Mouse (Mus musculus) hindbrain, embryonic 11.5 days (tissue): ENCODE results near the gene Rasef. TPM values are rescaled to one million over a fixed set of nuclear protein-coding genes. Genes with fewer than 3 reads are reported as not detected.
"Not testable (repeated sequence)": the region's sequence is repeated elsewhere in the genome, so short reads cannot be mapped to it uniquely, and the experiment has no call there.

ENCODE experiments used
- ATAC-seq: fragments of 200-750 bp; cut with Nextera tagmentation; 2 replicates; pipeline ENCODE4 v1.8.0; 2017; ENCODE audit warnings: mild to moderate bottlenecking, moderate TSS enrichment, moderate library complexity; ENCODE audit not compliant: low FRiP score
- DNase-seq: peaks from one replicate; pipeline ENCODE4 v3.0.0-alpha.2; 2015; ENCODE audit warnings: low spot score
- H3K27ac ChIP-seq: fragments of 300-500 bp; sonication (generic); 2 replicates; pipeline ENCODE4 v1.5.1; 2014; ENCODE audit warnings: mild to moderate bottlenecking, low read depth, low read length
- H3K27me3 ChIP-seq: fragments of 300-500 bp; sonication (generic); 2 replicates; pipeline ENCODE4 v1.6.1; 2014; ENCODE audit warnings: mild to moderate bottlenecking, low read length, moderate library complexity, mixed read lengths; ENCODE audit not compliant: control insufficient read depth, insufficient read depth
- H3K36me3 ChIP-seq: fragments of 300-500 bp; sonication (generic); 2 replicates; pipeline ENCODE4 v1.6.1; 2014; ENCODE audit warnings: mild to moderate bottlenecking, low read length, moderate library complexity, mixed read lengths; ENCODE audit not compliant: control insufficient read depth, insufficient read depth
- H3K4me1 ChIP-seq: fragments of 300-500 bp; sonication (generic); replicated peaks from 2 replicates; pipeline ENCODE4 v1.6.1; 2014; ENCODE audit warnings: low read length, mixed read lengths; ENCODE audit not compliant: control insufficient read depth, insufficient read depth
- H3K4me2 ChIP-seq: fragments of 300-500 bp; sonication (generic); replicated peaks from 2 replicates; pipeline ENCODE4 v1.6.1; 2014; ENCODE audit warnings: mild to moderate bottlenecking, low read depth, low read length
- H3K4me3 ChIP-seq: fragments of 300-500 bp; sonication (generic); 2 replicates; pipeline ENCODE4 v1.5.1; 2014; ENCODE audit warnings: low read depth, low read length
- H3K9ac ChIP-seq: fragments of 300-500 bp; sonication (generic); 2 replicates; pipeline ENCODE4 v1.6.1; 2014; ENCODE audit warnings: low read depth, low read length
- H3K9me3 ChIP-seq: fragments of 300-500 bp; sonication (generic); 2 replicates; pipeline ENCODE4 v1.6.1; 2016; ENCODE audit warnings: low read length; ENCODE audit not compliant: control insufficient read depth
- WGBS: fragments of 180-500 bp; shearing (Covaris S2); extraction: QIAGEN DNeasy Blood & Tissue Kit; methylation state at CpG from one replicate; pipeline ENCODE4 v1.1.7; 2014; 5-methylcytosine and 5-hydroxymethylcytosine counted together
- polyA plus RNA-seq: library from polyadenylated mRNA; unstranded; fragments of >200 nt; fragmentation: Nextera tagmentation; extraction: Ambion mirVana; gene quantifications from 2 replicates; pipeline ENCODE4 v1.2.1, GENCODE M21; 2014

Gene Rasef
- polyA plus RNA-seq, 1 experiment from 2014 or later: 0.59 TPM

GRCm38 (mm10) chr4:73668054-73668453 lies 122.7 kb downstream of the Rasef start, which contains the start of gene Gm11239:
Gene Gm11239, plus strand, starts transcription at chr4:73668354.
- not testable (repeated sequence) for DNase-seq, H3K4me2 ChIP-seq, H3K4me1 ChIP-seq, H3K4me3 ChIP-seq, ATAC-seq, H3K9ac ChIP-seq, H3K36me3 ChIP-seq, H3K27me3 ChIP-seq, H3K9me3 ChIP-seq, H3K27ac ChIP-seq
- WGBS: no CpG with 5 or more reads among the region's 4 CpGs

Other genes starting within 250 kb of the Rasef start
- not detected in 2 replicates for gene Gm11238, start 183.1 kb downstream of the Rasef start, polyA plus RNA-seq
- gene Gm11237, start 168.0 kb downstream of the Rasef start, polyA plus RNA-seq: not detected in 2 replicates
- gene Gm11236, start 152.9 kb downstream of the Rasef start, polyA plus RNA-seq: not detected in 2 replicates
- gene Gm11239, start 122.6 kb downstream of the Rasef start, polyA plus RNA-seq: not detected in 2 replicates
- gene Gm428, start 107.5 kb downstream of the Rasef start, polyA plus RNA-seq: not detected in 2 replicates
- gene Gm11758, start 85.3 kb upstream of the Rasef start, polyA plus RNA-seq: not detected in 2 replicates
- gene Gm11757, start 100.1 kb upstream of the Rasef start, polyA plus RNA-seq: not detected in 2 replicates
- gene Gm13871, start 115.0 kb upstream of the Rasef start, polyA plus RNA-seq: not detected in 2 replicates
- gene Gm11756, start 129.8 kb upstream of the Rasef start, polyA plus RNA-seq: 0.11 TPM in 1 of 2 replicates, not detected in the other
- gene 2310002L09Rik, start 159.9 kb upstream of the Rasef start, polyA plus RNA-seq: 1.1 TPM in 1 of 2 replicates, not detected in the other
- 3.9 and 4.4 TPM in 2 replicates for gene Frmd3, start 222.4 kb upstream of the Rasef start, polyA plus RNA-seq